ENCODE assay signal across 13 mouse cellular contexts in genomic region chr19:4172925-4173324, GRCm38 (mm10). TPM values are rescaled to one million over a fixed set of nuclear protein-coding genes. Genes with fewer than 3 reads are reported as not detected.
DNase-seq lines count a peak whose midpoint lies in the region; ATAC-seq and TF ChIP-seq lines count a peak whose summit lies in the region.
"Had no signal": no experiment of that assay in that cellular context is flagged by ENCODE, and none has a peak within 500 bp of the region (broad histone marks: within the 10 kb centered on the region; RNA-seq: fewer than 3 reads in every experiment).

No protein-coding gene starts in this region.

- peaks cover 7% of the 10 kb centered on the region; the same call in 1 of the 2 replicates for H3K27me3 ChIP-seq in heart, embryonic 13.5 days (replicated peaks)
- peaks cover 15% of the 10 kb centered on the region; the same call in 1 of the 2 replicates for H3K27me3 ChIP-seq in E14TG2a.4 (ENCODE audit: insufficient read depth, low read length)
- H3K27me3 ChIP-seq: limb, embryonic 15.5 days had no signal

- no peak for ATAC-seq in heart, embryonic 13.5 days (ENCODE audit: extremely low read depth, insufficient number of reproducible peaks, low FRiP score, low TSS enrichment)
- ATAC-seq: activated CD4-positive, CD25-positive, alpha-beta regulatory T cell, adult 4 months; CD4-positive, CD25-positive, alpha-beta regulatory T cell, adult 4 months had no signal

- no peak overlapping the region for H3K4me3 ChIP-seq in heart, embryonic 13.5 days
- no peak overlapping the region for H3K4me3 ChIP-seq in layer of hippocampus, adult 2 months
- H3K4me3 ChIP-seq in E14TG2a.4 (replicated peaks; ENCODE audit: low read length), result peak overlapping the region; percentile 39
- no peak overlapping the region for H3K4me3 ChIP-seq in cortical plate, adult 2 months (ENCODE audit: insufficient read depth, low read length)
- H3K4me3 ChIP-seq: limb, embryonic 15.5 days had no signal

- peaks cover 51% of the 10 kb centered on the region for H3K4me1 ChIP-seq in heart, embryonic 13.5 days
- H3K4me1 ChIP-seq in E14TG2a.4 (replicated peaks; ENCODE audit: low read depth, low read length), result peaks cover 77% of the 10 kb centered on the region
- no peaks in the 10 kb centered on the region for H3K4me1 ChIP-seq in cortical plate, adult 2 months (ENCODE audit: control insufficient read depth, insufficient read depth, low read length)

- TF ChIP-seq CTCF in layer of hippocampus, adult 2 months (conservative IDR thresholded peaks at IDR 0.05), result peak; percentile 30
- TF ChIP-seq CTCF in E14TG2a.4 (conservative IDR thresholded peaks at IDR 0.05; ENCODE audit: low read length), result no peak
- TF ChIP-seq CTCF in cortical plate, adult 2 months (IDR thresholded peaks at IDR 0.05; ENCODE audit: extremely low read depth, insufficient read depth, low read length), result 0 out of 2 replicates have a peak, but pooled peaks have one; percentile 9

- no peaks in the 10 kb centered on the region for H3K36me3 ChIP-seq in heart, embryonic 13.5 days
- no peaks in the 10 kb centered on the region for H3K36me3 ChIP-seq in E14TG2a.4 (ENCODE audit: insufficient read depth, low read length)
- H3K36me3 ChIP-seq: limb, embryonic 15.5 days had no signal

- intact Hi-C loops in heart, postnatal 14 days (cut with DNase I), result loop anchor here (5.0 kb wide), 1 partner anchor 54 kb away; no protein-coding TSS in a partner anchor

- H3K4me2 ChIP-seq in heart, embryonic 13.5 days, result no peak overlapping the region
- H3K4me2 ChIP-seq: limb, embryonic 15.5 days had no signal

- no peak for TF ChIP-seq POLR2A in cortical plate, adult 2 months (IDR thresholded peaks at IDR 0.05; ENCODE audit: extremely low read depth, insufficient read depth, low read length)

- H3K27ac ChIP-seq in heart, embryonic 13.5 days (replicated peaks), result no peak overlapping the region
- no peak overlapping the region for H3K27ac ChIP-seq in layer of hippocampus, adult 2 months
- no peak overlapping the region for H3K27ac ChIP-seq in cortical plate, adult 2 months (ENCODE audit: insufficient read depth, low read length)
- H3K27ac ChIP-seq: limb, embryonic 15.5 days had no signal

- peak overlapping the region; percentile 57; the same call in 1 of the 2 replicates for H3K9ac ChIP-seq in heart, embryonic 13.5 days
- H3K9ac ChIP-seq: limb, embryonic 15.5 days had no signal

- no peak for DNase-seq in heart, postnatal 14 days
- DNase-seq in layer of hippocampus, adult 2 months (ENCODE audit: low spot score in 2 of 2), result no peak
- no peak for DNase-seq in layer of hippocampus, adult 9-10 months (ENCODE audit: low spot score)
- no peak for DNase-seq in frontal cortex, postnatal 36 days (ENCODE audit: low spot score in 2 of 2)
- DNase-seq: cerebellum, adult 18-20 months; lung, adult 2 months; retina, postnatal 1 day had no signal

- H3K9me3 ChIP-seq in heart, embryonic 13.5 days, result no peaks in the 10 kb centered on the region
- no peaks in the 10 kb centered on the region for H3K9me3 ChIP-seq in E14TG2a.4 (ENCODE audit: low read length)
- H3K9me3 ChIP-seq: limb, embryonic 15.5 days had no signal

- 62% methylated on average over 11 of the region's 11 CpGs for WGBS in heart, embryonic 13.5 days

RNA-seq across cellular contexts. Expression of gene Carns1, which starts 2.4 kb away (rescaled TPM):
- 4.4 and 5.0 TPM in 2 replicates for polyA plus RNA-seq in heart, embryonic 13.5 days (2015; fragmentation: Nextera tagmentation; extraction: Ambion mirVana)
- 10 to 100 TPM; 36.1 to 43.3 TPM for total RNA-seq in heart, postnatal 14 days (2021)
- total RNA-seq in layer of hippocampus, adult 2 months (2021), result 1 to 10 TPM; 6.6 to 8.9 TPM
- 13.4 and 21.4 TPM in 2 replicates for polyA plus RNA-seq in cortical plate, adult 2 months (2012; rRNA removed)

RNA-seq across cellular contexts. Expression of gene Rps6kb2, which starts 9.8 kb away (rescaled TPM):
- polyA plus RNA-seq in heart, embryonic 13.5 days (2015; fragmentation: Nextera tagmentation; extraction: Ambion mirVana), result 46.0 and 47.1 TPM in 2 replicates
- 10 to 100 TPM; 21.6 to 23.6 TPM for total RNA-seq in heart, postnatal 14 days (2021)
- total RNA-seq in layer of hippocampus, adult 2 months (2021), result 10 to 100 TPM; 42.5 to 47.9 TPM
- 79.5 and 91.7 TPM in 2 replicates for polyA plus RNA-seq in cortical plate, adult 2 months (2012; rRNA removed)

RNA-seq across cellular contexts. Expression of gene Tbc1d10c, which starts 18.2 kb away (rescaled TPM):
- 2.0 and 2.7 TPM in 2 replicates for polyA plus RNA-seq in heart, embryonic 13.5 days (2015; fragmentation: Nextera tagmentation; extraction: Ambion mirVana)
- 1 to 10 TPM; 4.0 to 7.5 TPM for total RNA-seq in heart, postnatal 14 days (2021)
- total RNA-seq in layer of hippocampus, adult 2 months (2021), result 1 to 10 TPM in 1 of 2 experiments, under 1 TPM in 1; 0.91 to 1.0 TPM
- 2.2 and 2.4 TPM in 2 replicates for polyA plus RNA-seq in cortical plate, adult 2 months (2012; rRNA removed)

RNA-seq across cellular contexts. Expression of gene Ppp1ca, which starts 18.9 kb away (rescaled TPM):
- 642 and 729 TPM in 2 replicates for polyA plus RNA-seq in heart, embryonic 13.5 days (2015; fragmentation: Nextera tagmentation; extraction: Ambion mirVana)
- 100 to 1,000 TPM; 368 to 404 TPM for total RNA-seq in heart, postnatal 14 days (2021)
- 100 to 1,000 TPM; 263 to 276 TPM for total RNA-seq in layer of hippocampus, adult 2 months (2021)
- polyA plus RNA-seq in cortical plate, adult 2 months (2012; rRNA removed), result 385 and 421 TPM in 2 replicates

RNA-seq across cellular contexts. Expression of gene Ptprcap, which starts 19.5 kb away (rescaled TPM):
- polyA plus RNA-seq in heart, embryonic 13.5 days (2015; fragmentation: Nextera tagmentation; extraction: Ambion mirVana), result 1.2 and 1.4 TPM in 2 replicates
- total RNA-seq in heart, postnatal 14 days (2021), result 1 to 10 TPM; 3.2 to 6.7 TPM
- total RNA-seq in layer of hippocampus, adult 2 months (2021), result 1 to 10 TPM; 1.0 to 2.5 TPM
- polyA plus RNA-seq in cortical plate, adult 2 months (2012; rRNA removed), result 1.3 and 1.6 TPM in 2 replicates
